ENCODE assay signal across 17 mouse cellular contexts in genomic region chr15:5459083-5459482, GRCm38 (mm10).
A peak's percentile ranks its signal among the peaks of the same experiment; 100 is the strongest.
DNase-seq lines count a peak whose midpoint lies in the region; ATAC-seq and TF ChIP-seq lines count a peak whose summit lies in the region.
"Had no signal": no experiment of that assay in that cellular context is flagged by ENCODE, and none has a peak within 500 bp of the region (broad histone marks: within the 10 kb centered on the region; RNA-seq: fewer than 3 reads in every experiment).

No protein-coding gene starts in this region.

- peak overlapping the region; percentile 27; the same call in 1 of the 2 replicates for H3K4me2 ChIP-seq in liver, embryonic 16.5 days (ENCODE audit: low read depth, low read length)
- H3K4me2 ChIP-seq: hindbrain, embryonic 15.5 days; neural tube, embryonic 12.5 days had no signal

- no peak overlapping the region for H3K4me3 ChIP-seq in liver, embryonic 16.5 days (ENCODE audit: low read depth, low read length)
- H3K4me3 ChIP-seq in gastrocnemius, adult 2 months = no peak overlapping the region
- H3K4me3 ChIP-seq: hindbrain, embryonic 15.5 days; midbrain, embryonic 10.5 days; neural tube, embryonic 12.5 days had no signal

- H3K9ac ChIP-seq in liver, embryonic 16.5 days (ENCODE audit: low read depth, low read length) = no peak overlapping the region
- H3K9ac ChIP-seq: hindbrain, embryonic 15.5 days; neural tube, embryonic 12.5 days had no signal

- TF ChIP-seq CTCF in gastrocnemius, adult 2 months (IDR thresholded peaks at IDR 0.05) = no peak

- intact Hi-C loops in gastrocnemius, adult 2 months (cut with DNase I) = no loop called here

- H3K9me3 ChIP-seq in liver, embryonic 16.5 days (replicated peaks; ENCODE audit: control insufficient read depth, low read length) = no peaks in the 10 kb centered on the region
- H3K9me3 ChIP-seq: hindbrain, embryonic 15.5 days; midbrain, embryonic 10.5 days; neural tube, embryonic 12.5 days had no signal

- peak overlapping the region; percentile 31; the same call in 1 of the 2 replicates for H3K27ac ChIP-seq in liver, embryonic 16.5 days (ENCODE audit: low read length)
- no peak overlapping the region for H3K27ac ChIP-seq in gastrocnemius, adult 2 months
- H3K27ac ChIP-seq: hindbrain, embryonic 15.5 days; midbrain, embryonic 10.5 days; neural tube, embryonic 12.5 days had no signal

- DNase-seq in urinary bladder, postnatal 36 days (ENCODE audit: low spot score in 2 of 2) = peak; percentile 52 to 63
- no peak for DNase-seq in urinary bladder, postnatal 10 days (ENCODE audit: low spot score)
- no peak for DNase-seq in layer of hippocampus, postnatal 36 days
- no peak for DNase-seq in adrenal gland, adult 18-20 months (ENCODE audit: low spot score in 2 of 2)
- no peak for DNase-seq in gastrocnemius, adult 2 months
- DNase-seq: adrenal gland, adult 8-10 months; cerebellum, adult 2 months; gastrocnemius, postnatal 14 days; kidney, adult 2 months; kidney, postnatal 4 days; lung, postnatal 14 days; thymus, postnatal 36 days had no signal

- H3K36me3 ChIP-seq in liver, embryonic 16.5 days (ENCODE audit: control insufficient read depth, insufficient read depth) = no peaks in the 10 kb centered on the region
- H3K36me3 ChIP-seq: hindbrain, embryonic 15.5 days; midbrain, embryonic 10.5 days; neural tube, embryonic 12.5 days had no signal

- H3K27me3 ChIP-seq in liver, embryonic 16.5 days (ENCODE audit: control insufficient read depth, insufficient read depth, low read depth, low read length) = no peaks in the 10 kb centered on the region
- H3K27me3 ChIP-seq: hindbrain, embryonic 15.5 days; neural tube, embryonic 12.5 days had no signal

- H3K4me1 ChIP-seq in liver, embryonic 16.5 days (ENCODE audit: control insufficient read depth, low read depth, low read length) = peaks cover 3% of the 10 kb centered on the region; the same call in 1 of the 2 replicates
- H3K4me1 ChIP-seq: hindbrain, embryonic 15.5 days; midbrain, embryonic 10.5 days; neural tube, embryonic 12.5 days had no signal

- ATAC-seq in erythroid progenitor cell, adult 5-6 weeks (replicated peaks; ENCODE audit: low FRiP score, poor library complexity, severe bottlenecking) = peak; percentile 98
- peak; percentile 97 for ATAC-seq in liver, embryonic 16.5 days (ENCODE audit: low read depth)

- 50% methylated on average over 3 of the region's 3 CpGs for WGBS in liver, embryonic 16.5 days (ENCODE audit: insufficient replicate concordance)

Comparison
In these comparisons a context has a peak if more than half of its experiments do, and no peak if none do; other contexts are left out.
1. DNase-seq: peak in urinary bladder, postnatal 36 days (2 of 2); none in urinary bladder, postnatal 10 days (single experiment), layer of hippocampus, postnatal 36 days (0 of 2), adrenal gland, adult 18-20 months (0 of 2) and gastrocnemius, adult 2 months (single experiment).